Mouse (Mus musculus): ENCODE measurements around the gene Zfp146. TPM values are rescaled to one million over a fixed set of nuclear protein-coding genes. Genes with fewer than 3 reads are reported as not detected.
"Not testable (repeated sequence)": the region's sequence is repeated elsewhere in the genome, so short reads cannot be mapped to it uniquely, and the experiment has no call there.

Gene Zfp146
- 10 to 100 TPM; 52.7 to 56.3 TPM for total RNA-seq (2021)
- long read RNA-seq, result 0 reads

- DNase-seq (ENCODE audit: low spot score in 2 of 2), result peak; percentile 83 to 88
Measured at GRCm38 (mm10) chr7:30169583-30170282, at the start of gene Zfp146. Gene Zfp146 (minus strand): TSS chr7:30169750.

- no peak for DNase-seq (ENCODE audit: low spot score in 2 of 2)
Measured at GRCm38 (mm10) chr7:30217277-30217676, 47.7 kb upstream of the Zfp146 start.

GRCm38 (mm10) chr7:30216723-30217151, 47.2 kb upstream of the Zfp146 start:
- peak; percentile 72 to 81 for DNase-seq (ENCODE audit: low spot score in 2 of 2)

- no peak for DNase-seq (ENCODE audit: low spot score in 2 of 2)
Measured at GRCm38 (mm10) chr7:30215875-30216274, 46.3 kb upstream of the Zfp146 start.

GRCm38 (mm10) chr7:30213881-30214280, 44.3 kb upstream of the Zfp146 start:
- no peak for DNase-seq (ENCODE audit: low spot score in 2 of 2)

- DNase-seq (ENCODE audit: low spot score in 2 of 2), result no peak
Measured at GRCm38 (mm10) chr7:30211025-30211424, 41.5 kb upstream of the Zfp146 start.

GRCm38 (mm10) chr7:30206364-30206763, 36.8 kb upstream of the Zfp146 start:
- not testable (repeated sequence) for DNase-seq (ENCODE audit: low spot score in 2 of 2)

GRCm38 (mm10) chr7:30205383-30205782, 35.8 kb upstream of the Zfp146 start:
- DNase-seq (ENCODE audit: low spot score in 2 of 2), result peak; percentile 68 to 74

- no peak for DNase-seq (ENCODE audit: low spot score in 2 of 2)
Measured at GRCm38 (mm10) chr7:30204380-30204779, 34.8 kb upstream of the Zfp146 start.

- DNase-seq (ENCODE audit: low spot score in 2 of 2), result no peak
Measured at GRCm38 (mm10) chr7:30202895-30203690, 33.5 kb upstream of the Zfp146 start.

GRCm38 (mm10) chr7:30200661-30201060, 31.1 kb upstream of the Zfp146 start:
- not testable (repeated sequence) for DNase-seq (ENCODE audit: low spot score in 2 of 2)

- no peak for DNase-seq (ENCODE audit: low spot score in 2 of 2)
Measured at GRCm38 (mm10) chr7:30200200-30200599, 30.6 kb upstream of the Zfp146 start.

GRCm38 (mm10) chr7:30199498-30200139, 30.1 kb upstream of the Zfp146 start:
- DNase-seq (ENCODE audit: low spot score in 2 of 2), result no peak

GRCm38 (mm10) chr7:30198481-30198971, 29.0 kb upstream of the Zfp146 start, which contains the start of gene Capns1:
Gene Capns1 (minus strand): TSS chr7:30198811.
- peak; percentile 53 to 68 for DNase-seq (ENCODE audit: low spot score in 2 of 2)

GRCm38 (mm10) chr7:30197592-30198129, 28.1 kb upstream of the Zfp146 start:
- no peak for DNase-seq (ENCODE audit: low spot score in 2 of 2)

GRCm38 (mm10) chr7:30196171-30196570, 26.6 kb upstream of the Zfp146 start:
- DNase-seq (ENCODE audit: low spot score in 2 of 2), result no peak

- no peak for DNase-seq (ENCODE audit: low spot score in 2 of 2)
Measured at GRCm38 (mm10) chr7:30195461-30195860, 25.9 kb upstream of the Zfp146 start.

- DNase-seq (ENCODE audit: low spot score in 2 of 2), result peak; percentile 88 to 95
Measured at GRCm38 (mm10) chr7:30194884-30195283, 25.3 kb upstream of the Zfp146 start.

- peak; percentile 63 to 70 for DNase-seq (ENCODE audit: low spot score in 2 of 2)
Measured at GRCm38 (mm10) chr7:30194101-30194831, 24.7 kb upstream of the Zfp146 start.

- peak; percentile 64 to 77 for DNase-seq (ENCODE audit: low spot score in 2 of 2)
Measured at GRCm38 (mm10) chr7:30193581-30194100, 24.1 kb upstream of the Zfp146 start.

All from layer of hippocampus, postnatal 10 days (tissue).